Mouse (Mus musculus) T-helper 1 cell (primary cell): Measurements from ENCODE around the gene Pdxdc1.
"Not testable (repeated sequence)": the region's sequence is repeated elsewhere in the genome, so short reads cannot be mapped to it uniquely, and the experiment has no call there.

Experiments used
- in situ Hi-C: fragments of 300-600 bp; cut with MboI, MseI; formaldehyde crosslinking; loops from one replicate; pipeline ENCODE4 v1.15.1; 2025; ENCODE audit warnings: high pct_unique_total_duplicates

Gene Pdxdc1

GRCm38 (mm10) chr16:13883094-13883774 lies 19.7 kb downstream of the Pdxdc1 start:
- in situ Hi-C loops: no loop called here

- in situ Hi-C loops: no loop called here
Measured at GRCm38 (mm10) chr16:13875483-13875882, 27.4 kb downstream of the Pdxdc1 start.

GRCm38 (mm10) chr16:13867910-13868514 lies 34.9 kb downstream of the Pdxdc1 start:
- in situ Hi-C loops: no loop called here

GRCm38 (mm10) chr16:13867406-13867805 lies 35.5 kb downstream of the Pdxdc1 start:
- in situ Hi-C loops: not testable (repeated sequence)

GRCm38 (mm10) chr16:13866616-13867015 lies 36.3 kb downstream of the Pdxdc1 start:
- in situ Hi-C loops: no loop called here

GRCm38 (mm10) chr16:13866076-13866475 lies 36.9 kb downstream of the Pdxdc1 start:
- in situ Hi-C loops: no loop called here

GRCm38 (mm10) chr16:13853886-13854285 lies 49.0 kb downstream of the Pdxdc1 start:
- in situ Hi-C loops: no loop called here

- in situ Hi-C loops: no loop called here
Measured at GRCm38 (mm10) chr16:13851446-13851845, 51.5 kb downstream of the Pdxdc1 start.

- in situ Hi-C loops: no loop called here
Measured at GRCm38 (mm10) chr16:13848310-13848709, 54.6 kb downstream of the Pdxdc1 start.

GRCm38 (mm10) chr16:13846675-13847074 lies 56.3 kb downstream of the Pdxdc1 start:
- in situ Hi-C loops: no loop called here

GRCm38 (mm10) chr16:13845031-13845430 lies 57.9 kb downstream of the Pdxdc1 start:
- in situ Hi-C loops: no loop called here

- in situ Hi-C loops: no loop called here
Measured at GRCm38 (mm10) chr16:13840956-13841355, 62.0 kb downstream of the Pdxdc1 start.

- in situ Hi-C loops: no loop called here
Measured at GRCm38 (mm10) chr16:13840056-13840455, 62.9 kb downstream of the Pdxdc1 start.

GRCm38 (mm10) chr16:13834382-13834781 lies 68.5 kb downstream of the Pdxdc1 start:
- in situ Hi-C loops: no loop called here

- in situ Hi-C loops: no loop called here
Measured at GRCm38 (mm10) chr16:13831606-13832005, 71.3 kb downstream of the Pdxdc1 start.

- in situ Hi-C loops: no loop called here
Measured at GRCm38 (mm10) chr16:13830444-13830843, 72.5 kb downstream of the Pdxdc1 start.

GRCm38 (mm10) chr16:13826511-13826910 lies 76.4 kb downstream of the Pdxdc1 start:
- in situ Hi-C loops: no loop called here

- in situ Hi-C loops: no loop called here
Measured at GRCm38 (mm10) chr16:13825781-13826490, 77.0 kb downstream of the Pdxdc1 start.

GRCm38 (mm10) chr16:13820771-13821170 lies 82.2 kb downstream of the Pdxdc1 start:
- in situ Hi-C loops: no loop called here

- in situ Hi-C loops: no loop called here
Measured at GRCm38 (mm10) chr16:13819806-13820500, 83.0 kb downstream of the Pdxdc1 start.

GRCm38 (mm10) chr16:13819394-13819743 lies 83.6 kb downstream of the Pdxdc1 start:
- in situ Hi-C loops: no loop called here
